Mouse (Mus musculus) T-helper 2 cell (primary cell): ENCODE data around the gene 1700024G13Rik.

Experiments
- in situ Hi-C: fragments of 300-600 bp; cut with MboI, MseI; formaldehyde crosslinking; loops from one replicate; pipeline ENCODE4 v1.15.1; 2025; ENCODE audit warnings: high pct_unique_total_duplicates

The 1700024G13Rik gene

DNA sequence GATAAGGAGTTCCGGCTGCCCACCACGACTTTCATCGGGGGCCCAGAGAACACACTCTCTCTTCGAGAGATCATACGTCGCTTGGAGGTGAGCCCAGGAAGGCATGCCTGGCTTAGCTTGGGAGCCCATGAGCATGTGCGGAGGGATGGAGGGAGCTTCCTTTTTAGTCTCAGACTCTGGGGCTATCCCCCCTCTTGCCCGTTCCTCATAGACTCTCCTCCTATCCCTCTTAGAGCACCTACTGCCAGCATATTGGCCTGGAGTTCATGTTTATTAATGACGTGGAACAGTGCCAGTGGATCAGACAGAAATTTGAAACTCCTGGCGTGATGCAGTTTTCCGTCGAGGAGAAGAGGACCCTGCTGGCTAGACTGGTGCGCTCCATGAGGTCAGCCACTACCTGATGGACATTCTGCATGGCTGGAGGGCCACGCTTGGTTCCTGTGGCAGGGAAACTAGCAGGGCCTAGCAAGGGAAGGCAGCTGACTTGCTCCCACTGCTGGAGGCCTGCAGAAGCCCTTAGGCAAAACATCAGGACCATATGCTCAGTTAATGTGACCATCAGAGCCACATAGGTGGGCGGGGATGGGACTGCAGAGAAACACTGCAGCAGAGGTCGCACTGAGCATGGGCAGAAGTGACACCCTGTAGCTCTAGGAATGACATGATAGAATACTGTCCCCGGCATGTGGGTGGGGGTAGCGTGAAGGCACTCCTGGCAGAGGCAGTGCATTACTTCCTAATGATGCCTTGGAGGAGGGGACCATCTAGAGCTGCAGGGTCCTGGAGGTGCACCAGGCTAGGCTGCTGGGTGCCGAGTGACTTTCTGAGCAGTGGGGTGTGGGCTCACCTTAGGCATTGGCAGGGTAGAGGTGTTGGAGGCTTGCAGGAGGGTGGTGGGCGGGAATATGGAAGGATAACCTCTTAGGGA lies 55.4 kb downstream of the 1700024G13Rik start:
- in situ Hi-C loops: no loop called here

GRCm38 (mm10) chr14:32327366-32327765 lies 60.8 kb downstream of the 1700024G13Rik start:
- in situ Hi-C loops: no loop called here
